Mouse (Mus musculus) midbrain, embryonic 13.5 days (tissue): ENCODE measurements at regions not wholly inside any gene's neighbourhood (a gene's known extent, or its start where the extent isn't known, plus 50 kb on each side); places are given as distances from the start of the nearest gene placed in this dataset.

Experiments
- ATAC-seq: fragments of 200-750 bp; cut with Nextera tagmentation; 2 replicates; pipeline ENCODE4 v1.8.0; 2017; ENCODE audit warnings: mild to moderate bottlenecking, moderate TSS enrichment, moderate library complexity
- H3K27ac ChIP-seq: fragments of 300-500 bp; sonication (generic); 2 replicates; pipeline ENCODE4 v1.5.1; 2015; ENCODE audit warnings: inconsistent platforms, mild to moderate bottlenecking, moderate library complexity
- H3K27me3 ChIP-seq: fragments of 300-500 bp; sonication (generic); 2 replicates; pipeline ENCODE4 v1.6.1; 2015; ENCODE audit warnings: mild to moderate bottlenecking, inconsistent platforms
- H3K36me3 ChIP-seq: fragments of 300-500 bp; sonication (generic); 2 replicates; pipeline ENCODE4 v1.6.1; 2015; ENCODE audit warnings: mild to moderate bottlenecking, inconsistent platforms
- H3K4me1 ChIP-seq: fragments of 300-500 bp; sonication (generic); replicated peaks from 2 replicates; pipeline ENCODE4 v1.6.1; 2015; ENCODE audit warnings: inconsistent platforms
- H3K4me2 ChIP-seq: fragments of 300-500 bp; sonication (generic); replicated peaks from 2 replicates; pipeline ENCODE4 v1.6.1; 2015; ENCODE audit warnings: moderate library complexity, mild to moderate bottlenecking, inconsistent platforms
- H3K4me3 ChIP-seq: fragments of 300-500 bp; sonication (generic); replicated peaks from 2 replicates; pipeline ENCODE4 v1.5.1; 2015; ENCODE audit warnings: mild to moderate bottlenecking, inconsistent platforms
- H3K9ac ChIP-seq: fragments of 300-500 bp; sonication (generic); replicated peaks from 2 replicates; pipeline ENCODE4 v1.6.1; 2015; ENCODE audit warnings: mild to moderate bottlenecking, inconsistent platforms
- H3K9me3 ChIP-seq: fragments of 300-500 bp; sonication (generic); 2 replicates; pipeline ENCODE4 v1.6.1; 2016; ENCODE audit warnings: mild to moderate bottlenecking, inconsistent platforms
- WGBS: fragments of 180-500 bp; shearing (Covaris S2); methylation state at CpG from one replicate; pipeline ENCODE4 v1.1.7; 2015; 5-methylcytosine and 5-hydroxymethylcytosine counted together

DNA sequence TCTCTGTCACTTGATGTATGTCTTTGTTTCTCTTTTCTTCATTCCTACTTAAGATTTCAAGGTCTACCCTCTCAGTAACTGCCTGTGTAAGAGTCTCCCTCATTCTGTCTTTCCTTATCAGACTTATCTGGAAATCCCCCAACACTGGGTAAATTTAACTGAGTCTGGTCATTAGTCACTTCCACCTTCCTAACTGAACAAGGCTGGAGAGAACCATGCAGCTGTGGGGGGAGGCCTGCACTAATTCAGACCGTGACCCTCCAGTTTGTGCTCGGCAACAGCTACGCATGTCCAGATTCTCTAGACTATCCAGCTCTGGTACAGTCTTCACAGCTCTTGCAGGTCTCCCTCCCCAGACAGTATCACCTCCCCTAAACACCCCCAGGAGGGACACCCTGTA is 103.3 kb downstream of the Prox1 start:
- Histone ChIP-seq H3K27ac (no peak overlapping the region), H3K9me3 (no peaks in the 10 kb centered on the region), H3K4me1 (no peaks in the 10 kb centered on the region), H3K36me3 (no peaks in the 10 kb centered on the region), H3K27me3 (no peaks in the 10 kb centered on the region), H3K4me3 (no peak overlapping the region), H3K4me2 (no peak overlapping the region), H3K9ac (no peak overlapping the region)
- ATAC-seq: no peak
- WGBS: 75% methylated on average over 3 of the region's 3 CpGs

DNA sequence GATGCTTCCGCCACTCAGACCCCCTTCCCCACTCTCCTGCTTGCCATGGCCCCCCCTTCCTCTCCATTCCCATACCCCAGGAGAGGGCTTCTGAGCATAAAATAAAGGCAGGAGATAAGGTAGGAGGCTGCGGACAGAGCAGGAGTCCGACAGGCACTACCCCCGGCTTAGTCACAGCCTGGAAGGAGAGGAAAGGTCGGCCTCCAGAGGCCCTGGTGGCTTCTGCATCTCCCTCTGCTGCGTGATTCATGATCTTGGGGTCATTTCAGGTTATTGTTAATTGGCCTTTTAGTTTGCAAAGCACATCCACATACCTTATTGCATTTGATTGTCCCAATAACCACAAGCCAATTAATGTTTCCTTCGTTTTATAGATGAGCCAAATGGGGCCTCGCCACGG is 104.1 kb downstream of the Prox1 start:
- Histone ChIP-seq H3K9me3 (no peaks in the 10 kb centered on the region), H3K9ac (no peak overlapping the region), H3K4me1 (no peaks in the 10 kb centered on the region), H3K27me3 (no peaks in the 10 kb centered on the region), H3K36me3 (no peaks in the 10 kb centered on the region), H3K27ac (no peak overlapping the region), H3K4me3 (no peak overlapping the region), H3K4me2 (no peak overlapping the region)
- no peak for ATAC-seq
- 80% methylated on average over 9 of the region's 9 CpGs for WGBS

DNA sequence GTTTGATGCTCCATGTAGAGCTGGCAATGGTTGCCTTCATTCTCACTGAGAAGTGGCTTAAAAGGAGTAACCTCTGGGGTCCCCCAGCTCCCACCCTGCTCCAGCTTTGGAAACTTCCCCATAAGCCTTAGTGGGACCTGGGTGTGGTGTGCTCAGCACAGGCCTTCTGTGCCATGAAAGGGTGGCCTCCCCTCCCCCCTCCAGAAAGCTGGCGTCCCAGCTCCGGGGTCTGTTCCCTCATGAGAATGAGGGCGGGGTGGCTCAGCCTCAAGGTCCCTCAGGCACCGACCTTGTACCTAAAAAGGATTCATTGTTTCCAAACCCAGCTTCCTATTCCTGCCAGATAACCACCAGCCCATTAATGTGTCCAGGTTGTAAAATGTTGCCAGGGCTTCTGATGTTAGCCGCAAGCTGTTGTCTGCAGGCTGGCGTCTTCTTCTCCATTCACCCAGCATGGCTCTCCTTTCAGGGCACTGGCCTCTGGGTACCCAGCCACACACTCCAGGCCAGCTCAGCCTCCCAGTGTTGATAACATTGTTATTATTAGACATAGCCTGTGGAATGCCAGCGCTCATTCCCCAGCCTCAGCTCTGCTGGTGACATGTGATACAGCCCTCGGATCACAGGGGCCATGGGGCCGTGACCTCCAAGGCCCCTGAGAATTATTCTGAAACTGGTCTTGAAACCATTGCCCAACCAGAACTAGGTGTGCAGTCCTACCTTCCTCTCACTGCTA is 108.8 kb downstream of the Prox1 start:
- no peak overlapping the region for H3K4me2 ChIP-seq
- ATAC-seq: no peak
- H3K4me3 ChIP-seq: no peak overlapping the region
- H3K36me3 ChIP-seq: no peaks in the 10 kb centered on the region
- H3K4me1 ChIP-seq: no peaks in the 10 kb centered on the region
- no peak overlapping the region for H3K27ac ChIP-seq
- 72% methylated on average over 9 of the region's 9 CpGs for WGBS
- H3K27me3 ChIP-seq: no peaks in the 10 kb centered on the region
- peaks cover 4% of the 10 kb centered on the region; the same call in 1 of the 2 replicates for H3K9me3 ChIP-seq
- no peak overlapping the region for H3K9ac ChIP-seq

DNA sequence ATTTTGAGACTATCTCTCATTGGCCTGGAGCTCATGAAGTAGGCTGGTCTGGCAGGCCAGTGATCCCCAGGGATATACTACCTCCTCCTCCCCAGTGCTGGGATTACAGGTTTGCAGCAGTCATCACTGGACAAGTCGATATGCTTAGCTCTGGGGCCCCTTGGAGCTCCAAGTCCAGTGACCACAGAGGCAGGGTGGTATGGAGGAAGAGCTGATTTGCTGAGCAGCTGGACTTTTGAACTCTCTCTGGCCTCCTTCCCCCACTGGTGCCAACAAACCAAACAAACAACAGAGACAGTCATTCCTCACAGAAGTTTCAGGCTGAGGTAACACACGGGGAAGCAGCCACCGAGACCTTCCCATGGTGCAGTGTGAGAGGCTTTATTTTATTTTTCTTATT is 111.5 kb downstream of the Prox1 start:
- 86% methylated on average over 3 of the region's 3 CpGs for WGBS
- Histone ChIP-seq H3K27me3 (no peaks in the 10 kb centered on the region), H3K4me2 (no peak overlapping the region), H3K9ac (no peak overlapping the region), H3K36me3 (no peaks in the 10 kb centered on the region), H3K9me3 (peaks cover 4% of the 10 kb centered on the region; the same call in 1 of the 2 replicates), H3K27ac (no peak overlapping the region), H3K4me1 (no peaks in the 10 kb centered on the region), H3K4me3 (no peak overlapping the region)
- no peak for ATAC-seq

DNA sequence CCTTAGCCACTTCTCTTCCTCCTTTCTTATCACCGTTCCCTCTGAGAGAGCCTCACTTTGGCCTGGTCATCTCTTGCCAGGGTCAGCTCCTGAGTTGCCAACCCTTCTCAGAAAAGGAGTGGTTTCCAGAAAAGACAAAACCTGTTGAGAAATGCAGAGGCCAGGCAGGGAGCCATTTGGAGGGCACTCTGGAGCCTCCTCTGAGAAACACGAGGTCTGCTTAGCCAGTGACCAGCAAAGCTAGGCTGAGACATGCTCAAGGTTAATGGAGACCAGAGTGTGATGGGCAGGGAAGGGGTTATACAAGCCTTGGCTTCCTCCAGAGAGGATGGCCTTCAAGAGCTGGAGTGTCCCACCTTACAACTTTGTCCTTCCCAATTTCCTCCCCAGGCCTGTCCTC is 113.6 kb downstream of the Prox1 start:
- no peak overlapping the region for H3K4me3 ChIP-seq
- no peaks in the 10 kb centered on the region for H3K36me3 ChIP-seq
- no peak overlapping the region for H3K9ac ChIP-seq
- H3K9me3 ChIP-seq: peaks cover 4% of the 10 kb centered on the region; the same call in 1 of the 2 replicates
- WGBS: 89% methylated on average over 2 of the region's 2 CpGs
- no peaks in the 10 kb centered on the region for H3K4me1 ChIP-seq
- H3K27ac ChIP-seq: no peak overlapping the region
- H3K4me2 ChIP-seq: no peak overlapping the region
- H3K27me3 ChIP-seq: no peaks in the 10 kb centered on the region
- ATAC-seq: no peak

DNA sequence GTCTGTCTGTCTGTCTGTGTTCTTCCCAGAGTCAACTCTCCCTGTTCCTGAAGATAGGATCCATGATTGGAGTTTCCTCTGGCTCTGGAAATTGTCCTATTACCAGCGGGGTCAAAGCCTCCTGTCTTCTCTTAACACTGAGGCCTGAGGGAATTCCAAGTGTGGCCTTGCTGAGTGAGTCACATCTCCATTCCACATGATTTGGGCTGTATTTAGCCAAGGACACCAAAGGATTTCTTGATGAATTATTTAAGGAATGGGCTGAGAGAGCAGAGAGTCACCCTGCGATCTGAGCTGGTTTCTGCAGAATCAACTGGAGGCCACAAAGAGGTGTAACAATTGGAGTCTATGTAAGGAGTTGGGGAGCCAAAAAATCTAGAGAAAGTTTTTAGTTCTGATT is 118.6 kb downstream of the Prox1 start:
- no peaks in the 10 kb centered on the region for H3K27me3 ChIP-seq
- no peak for ATAC-seq
- peaks cover 3% of the 10 kb centered on the region; the same call in 1 of the 2 replicates for H3K9me3 ChIP-seq
- H3K4me1 ChIP-seq: peaks cover 6% of the 10 kb centered on the region; the same call in 1 of the 2 replicates
- no peaks in the 10 kb centered on the region for H3K36me3 ChIP-seq
- 92% methylated on average over 2 of the region's 2 CpGs for WGBS
- no peak overlapping the region for H3K4me2 ChIP-seq
- H3K27ac ChIP-seq: no peak overlapping the region
- no peak overlapping the region for H3K4me3 ChIP-seq
- no peak overlapping the region for H3K9ac ChIP-seq

DNA sequence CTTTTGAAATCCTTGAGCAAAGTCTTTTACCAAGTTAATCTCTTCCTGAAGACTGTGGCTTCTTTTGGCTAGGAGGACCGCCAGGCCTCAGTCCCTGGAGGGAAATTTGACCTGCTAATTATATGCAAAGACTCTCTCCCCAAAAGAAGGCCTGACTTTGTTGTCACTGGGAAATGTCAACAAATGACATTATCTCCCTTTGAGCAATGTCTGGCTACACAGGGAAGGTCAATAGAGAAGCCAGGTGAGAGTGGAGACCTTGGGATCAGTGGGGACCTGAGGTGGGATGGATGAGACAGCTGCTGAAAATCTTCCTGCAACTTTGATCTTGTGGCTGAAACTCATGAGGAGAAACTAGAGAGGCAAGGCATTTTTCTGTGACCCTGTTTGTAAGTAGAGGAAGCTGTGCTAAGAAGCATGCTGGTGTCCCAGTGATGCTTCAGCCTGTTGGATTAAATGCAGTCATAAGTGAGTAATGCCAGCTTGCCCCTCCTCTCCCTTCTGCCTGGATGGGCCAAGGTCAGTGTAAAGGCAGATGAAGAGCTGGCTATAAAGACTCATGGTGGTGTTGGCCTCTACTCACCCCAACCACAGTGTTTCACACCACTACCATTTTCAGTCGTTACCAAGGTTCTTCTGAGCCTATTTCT is 121.9 kb downstream of the Prox1 start:
- Histone ChIP-seq H3K9ac (no peak overlapping the region), H3K27ac (no peak overlapping the region), H3K27me3 (0 out of 2 replicates have a peak, but pooled peaks cover 3% of the 10 kb centered on the region), H3K36me3 (no peaks in the 10 kb centered on the region), H3K9me3 (peaks cover 3% of the 10 kb centered on the region; the same call in 1 of the 2 replicates), H3K4me3 (no peak overlapping the region), H3K4me1 (peaks cover 9% of the 10 kb centered on the region; the same call in 1 of the 2 replicates), H3K4me2 (no peak overlapping the region)
- ATAC-seq: no peak
- WGBS: 62% methylated on average over 2 of the region's 2 CpGs

DNA sequence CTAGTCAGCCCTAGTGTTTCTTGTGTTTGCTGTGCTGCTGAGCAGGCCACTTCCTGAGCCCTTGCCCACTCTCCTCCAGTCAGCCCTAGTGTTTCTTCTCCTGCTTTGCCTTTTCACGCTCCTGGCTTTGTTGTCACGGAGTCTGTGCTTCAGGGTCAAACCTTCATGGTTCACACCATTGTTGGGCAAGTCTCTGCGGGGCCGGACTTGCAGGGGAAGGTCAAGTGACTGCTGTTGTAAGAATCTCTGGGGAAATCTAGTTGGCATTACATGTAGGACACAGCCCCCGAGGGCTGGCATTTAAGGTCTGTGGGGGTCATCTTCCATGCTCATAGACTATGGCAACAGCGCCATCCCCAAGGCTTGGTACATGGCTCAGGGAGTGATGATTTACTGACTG is 123.3 kb downstream of the Prox1 start:
- no peak for ATAC-seq
- 0 out of 2 replicates have a peak, but pooled peaks cover 3% of the 10 kb centered on the region for H3K27me3 ChIP-seq
- H3K36me3 ChIP-seq: no peaks in the 10 kb centered on the region
- H3K9ac ChIP-seq: no peak overlapping the region
- peaks cover 9% of the 10 kb centered on the region; the same call in 1 of the 2 replicates for H3K4me1 ChIP-seq
- no peak overlapping the region for H3K27ac ChIP-seq
- 48% methylated on average over 6 of the region's 6 CpGs for WGBS
- no peak overlapping the region for H3K4me3 ChIP-seq
- H3K9me3 ChIP-seq: peaks cover 3% of the 10 kb centered on the region; the same call in 1 of the 2 replicates
- H3K4me2 ChIP-seq: no peak overlapping the region

DNA sequence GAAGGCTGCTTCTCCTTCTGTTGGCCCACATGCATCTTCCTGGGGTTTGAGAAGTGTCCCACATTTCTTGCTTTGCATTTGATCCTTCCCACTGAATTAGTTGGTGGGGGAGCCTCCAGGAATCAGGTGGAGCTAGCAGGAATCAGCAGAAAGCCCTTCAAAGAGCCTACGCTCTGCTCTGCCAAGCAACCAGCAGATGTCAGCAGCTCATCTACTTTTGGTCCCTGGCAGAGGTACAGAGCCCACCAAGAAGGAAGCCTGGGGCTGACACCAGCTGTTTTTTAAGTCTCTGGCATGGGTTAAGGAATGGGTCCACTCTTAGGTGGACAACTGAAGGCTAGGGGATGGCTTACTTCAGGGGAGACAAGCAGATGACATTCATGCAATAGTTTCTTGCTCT is 123.6 kb upstream of the Smyd2 start:
- WGBS: 40% methylated on average over 1 of the region's 1 CpGs

DNA sequence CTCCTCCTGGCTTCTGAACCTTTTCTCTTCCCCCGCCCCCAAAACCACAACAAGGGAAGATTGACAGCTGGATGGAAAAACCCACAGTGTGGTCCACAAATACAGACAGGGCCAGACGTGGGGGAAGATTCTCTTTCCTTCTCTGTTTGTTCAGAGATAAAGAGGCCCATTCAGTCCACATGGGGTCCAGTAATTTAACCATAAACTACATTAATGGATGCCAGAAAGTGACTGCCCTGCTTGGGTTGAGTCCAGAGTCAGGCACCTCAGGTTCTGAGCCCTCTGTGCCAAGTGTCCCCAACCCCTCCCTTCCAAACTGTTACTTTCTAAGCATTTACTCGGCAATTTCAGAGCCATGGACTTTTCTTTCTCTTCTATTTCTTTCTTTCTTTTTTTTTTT is 121.9 kb upstream of the Smyd2 start:
- H3K36me3 ChIP-seq: no peaks in the 10 kb centered on the region
- 0 out of 2 replicates have a peak, but pooled peaks cover 3% of the 10 kb centered on the region for H3K27me3 ChIP-seq
- H3K9ac ChIP-seq: no peak overlapping the region
- ATAC-seq: no peak
- WGBS: 41% methylated on average over 3 of the region's 3 CpGs
- H3K4me1 ChIP-seq: peaks cover 9% of the 10 kb centered on the region; the same call in 1 of the 2 replicates
- no peak overlapping the region for H3K27ac ChIP-seq
- no peak overlapping the region for H3K4me3 ChIP-seq
- H3K4me2 ChIP-seq: no peak overlapping the region
- H3K9me3 ChIP-seq: no peaks in the 10 kb centered on the region

More for the DNA sequence above, 123.6 kb upstream of the Smyd2 start:
- Histone ChIP-seq H3K27ac (no peak overlapping the region), H3K9ac (no peak overlapping the region), H3K27me3 (0 out of 2 replicates have a peak, but pooled peaks cover 3% of the 10 kb centered on the region), H3K4me2 (no peak overlapping the region), H3K9me3 (peaks cover 3% of the 10 kb centered on the region; the same call in 1 of the 2 replicates), H3K4me1 (peaks cover 9% of the 10 kb centered on the region; the same call in 1 of the 2 replicates), H3K36me3 (no peaks in the 10 kb centered on the region), H3K4me3 (no peak overlapping the region)
- ATAC-seq: peak; percentile 78

DNA sequence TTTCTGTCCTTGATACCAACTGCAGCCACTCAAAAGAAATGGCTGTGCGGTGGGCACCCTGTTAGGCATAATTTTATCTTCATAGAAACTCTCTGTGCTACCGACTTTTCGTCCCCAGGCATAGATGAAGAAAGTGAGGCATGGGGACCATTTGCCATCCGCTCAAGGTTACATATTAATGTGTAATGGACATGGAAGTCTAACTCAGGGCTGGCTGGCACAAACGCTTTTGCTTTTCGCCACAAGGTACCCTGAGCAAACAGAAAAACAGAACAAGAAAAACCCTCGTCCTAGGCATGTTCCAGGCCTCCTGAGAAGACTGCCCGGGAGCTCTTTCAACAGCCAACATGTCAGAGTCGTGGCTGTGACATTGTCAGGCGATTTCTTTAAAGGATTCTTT is 121.0 kb upstream of the Smyd2 start:
- Histone ChIP-seq H3K27ac (no peak overlapping the region), H3K9me3 (no peaks in the 10 kb centered on the region), H3K27me3 (0 out of 2 replicates have a peak, but pooled peaks cover 3% of the 10 kb centered on the region), H3K4me3 (no peak overlapping the region), H3K4me2 (no peak overlapping the region), H3K9ac (no peak overlapping the region), H3K4me1 (peaks cover 9% of the 10 kb centered on the region; the same call in 1 of the 2 replicates), H3K36me3 (no peaks in the 10 kb centered on the region)
- no peak for ATAC-seq
- 86% methylated on average over 10 of the region's 10 CpGs for WGBS

DNA sequence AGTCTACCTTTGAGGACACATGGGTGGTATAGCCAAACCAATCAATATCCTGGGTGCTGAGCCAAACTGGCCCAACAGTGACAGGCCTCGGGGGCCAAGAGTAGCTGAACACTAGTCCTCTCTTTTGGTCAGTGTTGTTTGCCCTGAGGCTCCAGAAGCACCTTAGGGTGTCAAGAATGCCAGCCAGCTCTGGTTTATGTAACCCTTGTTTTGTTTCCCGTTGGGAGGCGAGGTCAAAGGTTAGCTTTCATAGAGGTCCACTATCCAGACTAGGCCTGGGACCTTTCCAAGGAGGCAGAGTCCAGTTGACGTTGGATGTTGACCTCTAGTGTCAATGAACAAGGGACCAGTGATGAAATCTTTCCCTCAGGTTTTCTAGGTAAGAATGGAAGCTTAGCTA is 120.0 kb upstream of the Smyd2 start:
- H3K4me1 ChIP-seq: peaks cover 6% of the 10 kb centered on the region; the same call in 1 of the 2 replicates
- H3K4me3 ChIP-seq: no peak overlapping the region
- no peaks in the 10 kb centered on the region for H3K36me3 ChIP-seq
- H3K4me2 ChIP-seq: no peak overlapping the region
- ATAC-seq: no peak
- H3K9ac ChIP-seq: no peak overlapping the region
- 0 out of 2 replicates have a peak, but pooled peaks cover 3% of the 10 kb centered on the region for H3K27me3 ChIP-seq
- 81% methylated on average over 4 of the region's 4 CpGs for WGBS
- no peak overlapping the region for H3K27ac ChIP-seq
- no peaks in the 10 kb centered on the region for H3K9me3 ChIP-seq
